Mouse (Mus musculus): ENCODE measurements around the gene Mrpl43. TPM values are rescaled to one million over a fixed set of nuclear protein-coding genes. Genes with fewer than 3 reads are reported as not detected.

Mrpl43 gene
- polyA plus RNA-seq (2015; fragmentation: Nextera tagmentation; extraction: Ambion mirVana): 72.1 and 72.3 TPM in 2 replicates

GRCm38 (mm10) chr19:45005957-45006712 is at the start of gene Mrpl43:
Mrpl43 (minus strand) TSS chr19:45006442.

GRCm38 (mm10) chr19:45047417-45047934 is 41.2 kb upstream of the Mrpl43 start, which contains the start of gene Sfxn3:
Sfxn3 (plus strand) TSS chr19:45047503.

GRCm38 (mm10) chr19:45045651-45046050 is 39.4 kb upstream of the Mrpl43 start, which contains the start of gene Pdzd7:
Pdzd7 (minus strand) TSS chr19:45045717.

GRCm38 (mm10) chr19:45014335-45014971 is 8.2 kb upstream of the Mrpl43 start, which contains the start of gene Lzts2:
Lzts2 (plus strand) TSS chr19:45014414.

GRCm38 (mm10) chr19:45005444-45005843 is 798 bp downstream of the Mrpl43 start, which contains the start of gene Twnk:
Twnk (plus strand) TSS chr19:45005663.

GRCm38 (mm10) chr19:44988831-44989566 is 17.2 kb downstream of the Mrpl43 start, which contains the start of gene Sema4g:
Sema4g (plus strand) TSS chr19:44989101.

Other genes with a start within 250 kb of the Mrpl43 start
- 20.7 and 24.4 TPM in 2 replicates for gene Slf2, start 75.3 kb downstream of the Mrpl43 start, polyA plus RNA-seq (2015; fragmentation: Nextera tagmentation; extraction: Ambion mirVana)
- gene Sema4g, start 17.3 kb downstream of the Mrpl43 start, polyA plus RNA-seq (2015; fragmentation: Nextera tagmentation; extraction: Ambion mirVana): 0.06 and 0.18 TPM in 2 replicates
- gene Twnk, start 779 bp downstream of the Mrpl43 start, polyA plus RNA-seq (2015; fragmentation: Nextera tagmentation; extraction: Ambion mirVana): 13.3 and 16.7 TPM in 2 replicates
- 31.4 and 40.7 TPM in 2 replicates for gene Lzts2, start 8.0 kb upstream of the Mrpl43 start, polyA plus RNA-seq (2015; fragmentation: Nextera tagmentation; extraction: Ambion mirVana)
- 0.17 and 0.21 TPM in 2 replicates for gene Pdzd7, start 39.3 kb upstream of the Mrpl43 start, polyA plus RNA-seq (2015; fragmentation: Nextera tagmentation; extraction: Ambion mirVana)
- 11.2 and 13.3 TPM in 2 replicates for gene Sfxn3, start 41.1 kb upstream of the Mrpl43 start, polyA plus RNA-seq (2015; fragmentation: Nextera tagmentation; extraction: Ambion mirVana)
- 2.4 and 5.4 TPM in 2 replicates for gene Kazald1, start 68.8 kb upstream of the Mrpl43 start, polyA plus RNA-seq (2015; fragmentation: Nextera tagmentation; extraction: Ambion mirVana)
- 0.11 and 0.18 TPM in 2 replicates for gene Tlx1, start 144.2 kb upstream of the Mrpl43 start, polyA plus RNA-seq (2015; fragmentation: Nextera tagmentation; extraction: Ambion mirVana)
- 10.6 and 10.9 TPM in 2 replicates for gene Lbx1, start 229.4 kb upstream of the Mrpl43 start, polyA plus RNA-seq (2015; fragmentation: Nextera tagmentation; extraction: Ambion mirVana)